Mouse (Mus musculus) CD4-positive, CD25-positive, alpha-beta regulatory T cell, adult 2 months (primary cell): Measurements from ENCODE around the gene Pabpn1.

Source experiments
- DNase-seq: peaks from one replicate; pipeline ENCODE4 v3.0.0-alpha.2; 2012; ENCODE audit warnings: low read depth, low spot score

The Pabpn1 gene

DNA sequence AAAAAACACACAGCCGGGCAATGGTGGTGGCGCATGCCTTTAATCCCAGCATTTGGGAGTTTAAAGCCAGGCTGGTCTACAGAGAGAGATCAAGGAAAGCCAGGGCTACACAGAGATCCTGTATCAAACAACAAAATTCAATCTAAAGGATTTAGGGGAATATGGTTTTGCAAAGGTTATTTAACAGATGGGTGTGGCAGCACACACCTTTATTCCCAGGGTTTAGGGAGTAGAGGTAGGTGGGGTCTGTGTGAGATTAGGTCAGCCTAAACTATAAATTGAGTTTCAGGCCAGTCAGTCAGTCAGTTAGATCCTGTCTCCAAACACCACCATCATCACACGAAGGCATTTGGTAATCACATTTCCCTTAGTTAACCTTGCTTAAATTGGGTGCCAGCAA is at the start of gene Pabpn1:
Pabpn1 (plus strand) TSS at position 301 of the 400 bp plus-strand sequence.
- no peak for DNase-seq

- DNase-seq: peak; percentile 63
Measured at GRCm38 (mm10) chr14:54843461-54843860, 48.8 kb upstream of the Pabpn1 start.

DNA sequence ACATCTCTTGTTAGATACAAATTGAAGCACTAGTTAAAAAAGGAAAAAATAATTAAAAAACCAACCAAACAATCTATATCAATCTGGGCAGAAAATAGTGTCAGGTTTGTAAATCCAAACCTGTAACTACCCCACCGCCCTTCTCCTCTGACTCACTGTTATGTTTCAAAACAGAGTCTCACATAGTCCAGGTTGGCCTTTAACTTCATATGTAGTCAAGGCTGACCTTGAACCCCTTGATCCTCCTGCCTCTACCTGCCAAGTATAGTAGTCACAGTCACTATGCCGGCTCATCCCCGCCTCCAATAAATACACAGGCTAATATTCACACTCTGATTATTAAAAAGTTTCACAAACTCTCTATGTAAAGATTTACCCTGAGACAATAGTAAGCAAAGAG is 36.6 kb upstream of the Pabpn1 start:
- no peak for DNase-seq

DNA sequence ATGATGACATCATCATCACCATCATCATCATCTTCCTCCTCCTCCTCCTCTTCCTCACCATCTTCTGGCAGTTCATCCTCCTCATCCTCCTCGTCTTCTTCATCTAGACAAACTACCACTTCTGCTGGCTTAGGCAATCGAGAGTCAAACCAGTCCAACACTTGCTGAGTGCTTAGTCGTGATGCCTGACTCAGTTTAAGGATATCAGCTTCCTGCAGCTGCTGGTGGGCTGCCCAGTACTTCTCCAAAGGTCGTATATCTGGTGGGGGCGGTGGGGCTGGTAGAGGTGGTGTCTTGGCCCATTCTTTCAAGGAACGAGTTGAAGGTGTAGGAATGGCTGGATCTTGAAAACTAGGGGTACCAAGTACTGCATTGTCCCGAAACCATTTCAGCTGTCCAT is 35.6 kb upstream of the Pabpn1 start:
- DNase-seq: no peak

- DNase-seq: no peak
Measured at GRCm38 (mm10) chr14:54857891-54858290, 34.4 kb upstream of the Pabpn1 start.

GRCm38 (mm10) chr14:54860511-54860910 is 31.8 kb upstream of the Pabpn1 start:
- DNase-seq: peak; percentile 81

GRCm38 (mm10) chr14:54863501-54864312 is 28.6 kb upstream of the Pabpn1 start:
- peak; percentile 89 for DNase-seq

GRCm38 (mm10) chr14:54864313-54865036 is 27.8 kb upstream of the Pabpn1 start:
- DNase-seq: peak; percentile 37

DNA sequence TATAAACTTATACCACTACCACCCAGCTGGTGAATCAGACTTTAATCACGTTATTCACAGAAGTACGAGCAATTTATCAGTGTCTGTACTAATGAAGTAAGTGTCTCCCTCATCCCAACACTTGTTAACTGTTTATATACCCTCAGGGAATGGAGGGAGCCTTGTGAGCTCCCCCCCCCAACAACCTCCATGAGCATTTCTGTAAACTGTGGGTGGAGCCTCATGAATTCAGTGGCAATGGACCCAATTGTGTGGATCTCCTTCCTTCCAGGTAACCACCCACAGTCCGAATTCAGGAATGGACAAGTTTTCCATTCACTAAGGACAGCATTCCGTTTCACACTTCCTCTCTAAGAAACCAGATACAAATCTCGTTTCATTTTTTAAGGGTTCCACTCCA is 26.7 kb upstream of the Pabpn1 start:
- DNase-seq: no peak

DNA sequence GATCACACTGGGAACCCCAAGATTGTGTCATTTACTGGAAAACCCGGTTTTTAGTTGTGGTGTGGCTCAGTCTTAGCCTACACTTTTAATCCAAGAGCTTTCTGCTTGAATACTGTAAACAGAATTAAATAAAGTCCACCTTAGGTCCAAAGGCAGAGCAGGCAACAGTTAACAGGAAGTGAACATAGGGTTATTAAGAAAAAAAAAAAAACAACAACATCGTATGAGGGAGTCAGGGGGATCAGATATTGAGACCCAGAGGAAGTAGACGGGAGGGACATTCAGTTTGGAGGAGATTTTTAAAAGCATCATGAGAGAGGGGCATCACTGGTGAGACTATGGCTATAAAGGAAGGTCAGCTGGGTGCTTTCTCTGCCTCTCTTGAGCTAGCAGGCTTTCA is 26.0 kb upstream of the Pabpn1 start:
- no peak for DNase-seq

DNA sequence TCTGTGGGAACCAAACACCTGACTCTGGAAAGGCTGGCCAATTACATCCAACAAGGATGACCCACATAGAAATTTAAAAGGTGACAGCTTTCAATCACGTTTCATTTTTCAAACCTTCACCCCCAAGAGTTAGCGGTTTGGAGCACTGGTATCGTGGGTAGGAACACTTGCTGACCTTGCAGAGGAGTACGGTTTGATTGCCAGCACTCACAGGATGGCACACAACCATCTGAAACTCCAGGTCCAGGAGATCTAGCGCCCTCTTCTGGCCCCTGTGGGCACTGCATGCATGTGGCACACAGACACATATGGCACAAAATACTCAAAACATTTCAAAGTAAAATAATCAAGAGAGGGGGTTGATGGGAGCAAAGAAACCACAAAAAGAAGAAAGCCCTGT is 25.4 kb upstream of the Pabpn1 start:
- peak; percentile 75 for DNase-seq

GRCm38 (mm10) chr14:54868026-54868425 is 24.3 kb upstream of the Pabpn1 start:
- no peak for DNase-seq

GRCm38 (mm10) chr14:54870861-54871260 is 21.4 kb upstream of the Pabpn1 start, which contains the start of gene Homez:
TSS of gene Homez (minus strand) at chr14:54870961.
- no peak for DNase-seq

DNA sequence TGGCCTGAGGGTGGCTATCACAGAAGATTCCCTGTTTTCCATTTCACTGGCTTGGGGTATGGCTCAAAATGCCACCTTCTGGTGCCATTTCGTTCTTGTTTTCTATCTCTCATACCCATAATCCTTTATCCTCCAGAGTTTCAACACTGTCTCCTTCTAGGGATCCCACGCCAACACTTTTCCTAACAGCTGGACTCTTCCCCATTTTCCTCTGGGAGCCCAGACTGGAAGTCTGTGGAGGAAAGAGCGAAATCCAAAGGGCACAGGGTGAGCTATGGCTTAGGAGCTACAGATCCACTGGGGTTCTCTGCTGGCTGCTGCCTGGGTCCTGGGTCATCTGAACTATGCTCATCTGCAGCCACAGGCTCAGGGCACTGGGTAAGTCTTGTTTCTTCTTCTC is 18.1 kb upstream of the Pabpn1 start:
- no peak for DNase-seq

- DNase-seq: no peak
Measured at GRCm38 (mm10) chr14:54875844-54876538, 16.3 kb upstream of the Pabpn1 start.

DNA sequence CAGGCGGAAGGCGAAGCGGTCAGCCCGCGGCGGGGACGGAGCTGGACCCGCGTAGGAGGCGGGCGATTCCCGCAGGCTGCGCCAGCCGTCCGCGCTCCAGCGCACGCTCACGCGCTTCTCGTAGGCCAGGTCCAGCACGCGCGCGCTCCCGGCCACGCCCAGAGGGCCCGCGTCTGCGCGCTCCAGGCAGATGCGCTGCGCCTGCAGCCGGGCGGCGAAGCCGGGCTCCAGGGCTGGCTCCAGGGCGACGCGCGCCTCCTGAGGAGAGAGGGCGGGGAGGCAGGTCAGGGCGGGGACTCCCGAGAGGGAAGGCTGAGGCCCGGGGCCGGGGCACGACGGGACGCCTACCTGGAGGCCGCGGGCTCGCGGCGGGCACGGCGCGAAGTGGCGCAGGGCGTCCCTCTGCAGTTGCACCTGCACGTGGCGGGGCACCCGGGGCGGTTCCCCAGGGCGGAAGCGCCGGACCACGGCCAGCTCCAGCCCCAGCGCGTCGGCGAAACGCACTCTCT is 15.7 kb upstream of the Pabpn1 start:
- peak; percentile 89 for DNase-seq

DNA sequence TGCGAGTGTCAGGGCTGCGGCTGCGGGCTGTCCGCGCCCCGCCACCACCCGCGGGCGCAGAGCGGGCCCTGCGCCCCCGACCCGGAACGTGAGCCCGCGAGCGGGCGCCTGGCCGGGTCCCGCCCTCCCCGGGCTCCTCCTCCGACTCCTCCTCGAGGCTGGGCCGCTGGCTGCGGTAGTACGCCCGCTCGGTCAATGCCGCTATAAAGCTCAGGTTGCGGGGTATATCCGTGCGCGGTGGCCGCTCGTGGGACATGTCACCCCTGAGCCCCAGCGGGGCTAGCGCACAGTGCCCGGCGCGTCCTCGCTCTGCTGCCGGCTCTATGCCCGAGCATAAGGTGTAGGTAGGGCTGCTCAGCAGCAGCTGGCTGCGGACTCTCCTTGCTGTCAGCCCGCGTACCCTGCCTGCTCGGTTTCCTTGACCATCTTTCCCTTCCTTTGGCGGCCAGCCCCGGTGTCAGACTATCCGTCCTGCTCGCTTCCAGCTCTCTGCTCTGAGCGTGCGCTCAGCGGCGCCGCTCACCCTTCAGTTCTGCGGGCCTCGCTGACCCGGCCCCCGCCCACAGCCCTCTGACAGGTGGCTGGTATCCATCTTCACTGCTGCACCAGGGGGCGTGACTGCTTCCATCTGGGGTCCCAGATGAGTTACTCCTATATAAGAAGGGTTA is 15.1 kb upstream of the Pabpn1 start, which contains the start of gene Ppp1r3e:
Ppp1r3e (minus strand) TSS at position 503 of the 668 bp plus-strand sequence.
- peak; percentile 75 for DNase-seq

GRCm38 (mm10) chr14:54883154-54884021 is 8.9 kb upstream of the Pabpn1 start, which contains the start of the genes Bcl2l2 and Gm20521:
TSS of gene Bcl2l2 (plus strand) at chr14:54883377.
TSS of gene Gm20521 (plus strand) at chr14:54883441.
- DNase-seq: peak; percentile 64

DNA sequence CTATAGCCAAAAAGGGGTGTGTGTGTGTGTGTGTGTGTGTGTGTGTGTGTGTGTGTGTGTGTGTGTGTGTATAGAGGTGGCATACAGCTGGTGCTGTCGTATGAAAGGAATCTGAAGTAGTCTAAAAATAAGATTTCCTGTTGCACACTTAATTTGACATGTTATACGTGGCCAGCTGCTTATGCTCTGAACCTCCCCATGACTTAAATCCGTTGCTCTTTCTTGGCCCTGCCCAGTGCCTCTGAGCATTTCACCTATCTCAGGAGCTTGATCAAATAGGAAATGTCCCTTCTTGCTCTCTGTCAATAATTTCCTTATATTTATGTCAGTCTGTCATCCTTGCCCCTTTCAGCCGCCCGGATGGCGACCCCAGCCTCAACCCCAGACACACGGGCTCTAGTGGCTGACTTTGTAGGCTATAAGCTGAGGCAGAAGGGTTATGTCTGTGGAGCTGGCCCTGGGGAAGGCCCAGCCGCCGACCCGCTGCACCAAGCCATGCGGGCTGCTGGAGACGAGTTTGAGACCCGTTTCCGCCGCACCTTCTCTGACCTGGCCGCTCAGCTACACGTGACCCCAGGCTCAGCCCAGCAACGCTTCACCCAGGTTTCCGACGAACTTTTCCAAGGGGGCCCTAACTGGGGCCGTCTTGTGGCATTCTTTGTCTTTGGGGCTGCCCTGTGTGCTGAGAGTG is 8.1 kb upstream of the Pabpn1 start:
- DNase-seq: no peak

DNA sequence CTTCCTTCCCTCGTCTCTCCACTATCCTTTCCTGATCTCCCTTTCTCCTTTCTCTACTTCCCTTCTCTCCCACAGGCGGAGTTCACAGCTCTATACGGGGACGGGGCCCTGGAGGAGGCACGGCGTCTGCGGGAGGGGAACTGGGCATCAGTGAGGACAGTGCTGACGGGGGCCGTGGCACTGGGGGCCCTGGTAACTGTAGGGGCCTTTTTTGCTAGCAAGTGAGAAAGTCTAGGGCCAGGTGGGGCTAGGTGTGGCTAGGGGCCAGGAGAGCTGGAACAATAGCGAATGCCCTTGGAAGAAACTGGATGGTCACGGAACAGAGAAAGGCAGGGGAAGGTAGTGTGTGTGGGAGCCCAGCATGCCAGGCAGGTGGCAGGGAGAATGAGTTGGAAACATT is 7.0 kb upstream of the Pabpn1 start:
- DNase-seq: no peak
